ENCODE assay signal across 7 mouse cellular contexts in genomic region chr5:124438746-124439145, GRCm38 (mm10). TPM values are rescaled to one million over a fixed set of nuclear protein-coding genes. Genes with fewer than 3 reads are reported as not detected.
DNase-seq lines count a peak whose midpoint lies in the region; ATAC-seq and TF ChIP-seq lines count a peak whose summit lies in the region.

No protein-coding gene starts in this region.

- no peaks in the 10 kb centered on the region for H3K36me3 ChIP-seq in kidney, embryonic 15.5 days
- H3K36me3 ChIP-seq in intestine, embryonic 16.5 days (ENCODE audit: control insufficient read depth, insufficient read depth, low read length), result no peaks in the 10 kb centered on the region
- H3K36me3 ChIP-seq in myocyte (ENCODE audit: control insufficient read depth, insufficient read depth), result no peaks in the 10 kb centered on the region

- no peak for TF ChIP-seq POLR2A in myocyte (IDR thresholded peaks at IDR 0.05; ENCODE audit: insufficient read length, low read depth)

- H3K27me3 ChIP-seq in kidney, embryonic 15.5 days, result no peaks in the 10 kb centered on the region
- H3K27me3 ChIP-seq in intestine, embryonic 16.5 days (replicated peaks; ENCODE audit: control insufficient read depth, insufficient read depth, low read length), result no peaks in the 10 kb centered on the region
- no peaks in the 10 kb centered on the region for H3K27me3 ChIP-seq in myocyte (ENCODE audit: control insufficient read depth, insufficient read depth, insufficient read length)

- no peak overlapping the region for H3ac ChIP-seq in myocyte (ENCODE audit: control insufficient read depth, insufficient read length)

- H3K4me2 ChIP-seq in kidney, embryonic 15.5 days, result peak overlapping the region; percentile 97
- peak overlapping the region; percentile 96 for H3K4me2 ChIP-seq in intestine, embryonic 16.5 days (ENCODE audit: low read depth, low read length)
- peak overlapping the region; percentile 94 for H3K4me2 ChIP-seq in myocyte (ENCODE audit: low read depth)

- no peaks in the 10 kb centered on the region for H3K9me3 ChIP-seq in kidney, embryonic 15.5 days (replicated peaks)
- no peaks in the 10 kb centered on the region for H3K9me3 ChIP-seq in intestine, embryonic 16.5 days (ENCODE audit: control insufficient read depth, low read length)

- peaks cover 18% of the 10 kb centered on the region for H3K4me1 ChIP-seq in kidney, embryonic 15.5 days
- peaks cover 3% of the 10 kb centered on the region; the same call in 1 of the 2 replicates for H3K4me1 ChIP-seq in brown adipose tissue, adult 24 weeks (ENCODE audit: control insufficient read depth, insufficient read depth, insufficient read length, low read length)
- H3K4me1 ChIP-seq in intestine, embryonic 16.5 days (ENCODE audit: control insufficient read depth, insufficient read depth, low read length), result peaks cover 2% of the 10 kb centered on the region; the same call in 1 of the 2 replicates

- no peak for ATAC-seq in kidney, embryonic 15.5 days (replicated peaks; ENCODE audit: low FRiP score)
- no peak for ATAC-seq in intestine, embryonic 16.5 days

- peak overlapping the region; percentile 87 for H3K4me3 ChIP-seq in kidney, embryonic 15.5 days (replicated peaks)
- H3K4me3 ChIP-seq in brown adipose tissue, adult 24 weeks (ENCODE audit: insufficient read depth, low read depth, low read length), result peak overlapping the region; percentile 53
- peak overlapping the region; percentile 87 for H3K4me3 ChIP-seq in intestine, embryonic 16.5 days (ENCODE audit: low read length)
- H3K4me3 ChIP-seq in myocyte, result peak overlapping the region; percentile 75

- H3K27ac ChIP-seq in kidney, embryonic 15.5 days, result peak overlapping the region; percentile 98
- peak overlapping the region; percentile 85 for H3K27ac ChIP-seq in brown adipose tissue, adult 24 weeks (replicated peaks; ENCODE audit: low read depth, low read length)
- H3K27ac ChIP-seq in intestine, embryonic 16.5 days (ENCODE audit: low read length), result peak overlapping the region; percentile 74

- 68% methylated on average over 5 of the region's 5 CpGs for WGBS in kidney, embryonic 15.5 days
- WGBS in intestine, embryonic 16.5 days, result 69% methylated on average over 5 of the region's 5 CpGs

- DNase-seq in kidney, adult 8-10 months, result no peak
- no peak for DNase-seq in thymus, postnatal 0 days (ENCODE audit: low spot score)
- no peak for DNase-seq in adrenal gland, postnatal 4 days (ENCODE audit: low spot score in 2 of 2)

- no peak overlapping the region for H3K9ac ChIP-seq in kidney, embryonic 15.5 days
- H3K9ac ChIP-seq in intestine, embryonic 16.5 days (ENCODE audit: low read depth, low read length), result 0 out of 2 replicates have a peak overlapping the region, but pooled peaks have one; percentile 22

- peaks cover 32% of the 10 kb centered on the region for H3K79me2 ChIP-seq in myocyte (ENCODE audit: control insufficient read depth, insufficient read depth)

TF ChIP-seq in myocyte, 11 proteins besides CTCF, POLR2A, EP300 and RAD21:
- no peak for TF ChIP-seq MYOG (IDR thresholded peaks at IDR 0.05; ENCODE audit: control insufficient read depth in 1 of 3, insufficient read depth in 1 of 3, insufficient read length in 2 of 3, low read depth in 2 of 3)
- no peak for TF ChIP-seq CEBPB (IDR thresholded peaks at IDR 0.05; ENCODE audit: insufficient read depth, poor library complexity, severe bottlenecking)
- TF ChIP-seq POLR2AphosphoS2 (IDR thresholded peaks at IDR 0.05; ENCODE audit: insufficient read length, low read depth), result peak; percentile 10

RNA-seq across cellular contexts. Expression of gene Kmt5a, which starts 1.0 kb away (rescaled TPM):
- 45.5 and 49.9 TPM in 2 replicates for polyA plus RNA-seq in kidney, embryonic 15.5 days (2015; fragmentation: Nextera tagmentation; extraction: Ambion mirVana)
- polyA plus RNA-seq in brown adipose tissue, adult 24 weeks (2012; ENCODE audit: insufficient read depth, insufficient read length, missing spikeins), result 63.9 and 139 TPM in 2 replicates
- 50.6 and 54.3 TPM in 2 replicates for polyA plus RNA-seq in intestine, embryonic 16.5 days (2015; fragmentation: Nextera tagmentation; extraction: Ambion mirVana)
- polyA plus RNA-seq in myocyte (2012; fragmentation: generic; extraction: Trizol), result 58.0 TPM
- polyA plus RNA-seq in thymus, postnatal 0 days (2015; fragmentation: Nextera tagmentation; extraction: Ambion mirVana), result 47.9 and 50.8 TPM in 2 replicates
- total RNA-seq in adrenal gland, postnatal 4 days (2021), result 100 to 1,000 TPM in 1 of 2 experiments, 10 to 100 TPM in 1; 97.9 to 105 TPM

RNA-seq across cellular contexts. Expression of gene Sbno1, which starts 12.9 kb away (rescaled TPM):
- 90.0 and 96.2 TPM in 2 replicates for polyA plus RNA-seq in kidney, embryonic 15.5 days (2015; fragmentation: Nextera tagmentation; extraction: Ambion mirVana)
- 35.5 and 47.6 TPM in 2 replicates for polyA plus RNA-seq in brown adipose tissue, adult 24 weeks (2012; ENCODE audit: insufficient read depth, insufficient read length, missing spikeins)
- 78.6 and 83.7 TPM in 2 replicates for polyA plus RNA-seq in intestine, embryonic 16.5 days (2015; fragmentation: Nextera tagmentation; extraction: Ambion mirVana)
- polyA plus RNA-seq in myocyte (2012; fragmentation: generic; extraction: Trizol), result 11.3 TPM
- 76.5 and 90.9 TPM in 2 replicates for polyA plus RNA-seq in thymus, postnatal 0 days (2015; fragmentation: Nextera tagmentation; extraction: Ambion mirVana)
- 100 to 1,000 TPM in 1 of 2 experiments, 10 to 100 TPM in 1; 90.4 to 102 TPM for total RNA-seq in adrenal gland, postnatal 4 days (2021)

RNA-seq across cellular contexts. Expression of gene Rilpl2, which starts 39.4 kb away (rescaled TPM):
- polyA plus RNA-seq in kidney, embryonic 15.5 days (2015; fragmentation: Nextera tagmentation; extraction: Ambion mirVana), result 29.6 and 32.8 TPM in 2 replicates
- polyA plus RNA-seq in brown adipose tissue, adult 24 weeks (2012; ENCODE audit: insufficient read depth, insufficient read length, missing spikeins), result 10.8 and 15.6 TPM in 2 replicates
- 55.1 and 55.4 TPM in 2 replicates for polyA plus RNA-seq in intestine, embryonic 16.5 days (2015; fragmentation: Nextera tagmentation; extraction: Ambion mirVana)
- 22.3 TPM for polyA plus RNA-seq in myocyte (2012; fragmentation: generic; extraction: Trizol)
- polyA plus RNA-seq in thymus, postnatal 0 days (2015; fragmentation: Nextera tagmentation; extraction: Ambion mirVana), result 39.5 and 40.2 TPM in 2 replicates
- total RNA-seq in adrenal gland, postnatal 4 days (2021), result 10 to 100 TPM; 27.3 to 31.4 TPM

RNA-seq across cellular contexts. Expression of gene Snrnp35, which starts 44.2 kb away (rescaled TPM):
- polyA plus RNA-seq in kidney, embryonic 15.5 days (2015; fragmentation: Nextera tagmentation; extraction: Ambion mirVana), result 26.7 and 27.4 TPM in 2 replicates
- 12.4 and 13.4 TPM in 2 replicates for polyA plus RNA-seq in brown adipose tissue, adult 24 weeks (2012; ENCODE audit: insufficient read depth, insufficient read length, missing spikeins)
- polyA plus RNA-seq in intestine, embryonic 16.5 days (2015; fragmentation: Nextera tagmentation; extraction: Ambion mirVana), result 20.1 and 20.9 TPM in 2 replicates
- polyA plus RNA-seq in myocyte (2012; fragmentation: generic; extraction: Trizol), result 18.9 TPM
- 17.5 and 17.8 TPM in 2 replicates for polyA plus RNA-seq in thymus, postnatal 0 days (2015; fragmentation: Nextera tagmentation; extraction: Ambion mirVana)
- 10 to 100 TPM; 17.6 to 22.7 TPM for total RNA-seq in adrenal gland, postnatal 4 days (2021)
